Mouse (Mus musculus) CH12.LX (cell line): Measurements from ENCODE around the gene Klhl9. TPM values are rescaled to one million over a fixed set of nuclear protein-coding genes. Genes with fewer than 3 reads are reported as not detected.

Experiments
- DNase-seq: peaks from one replicate; pipeline ENCODE4 v3.0.0-alpha.2; 2013; ENCODE audit errors: extremely low read depth
- H3K27ac ChIP-seq: 2 replicates; pipeline ENCODE4 v1.5.1; 2012; ENCODE audit warnings: low read depth, mild to moderate bottlenecking, control low read depth, moderate library complexity; ENCODE audit not compliant: insufficient read depth
- H3K27me3 ChIP-seq: replicated peaks from 2 replicates; pipeline ENCODE3; 2012; ENCODE audit warnings: inconsistent platforms
- H3K36me3 ChIP-seq, 2 experiments: replicated peaks in 1 of 2; 2 replicates each; pipeline versions ENCODE3 to v1.6.1; 2012; ENCODE audit warnings: inconsistent platforms in 1 of 2, low read length in 1 of 2, mild to moderate bottlenecking in 1 of 2, mixed read lengths in 1 of 2, moderate library complexity in 1 of 2; ENCODE audit not compliant: control insufficient read depth in 1 of 2, insufficient read depth in 1 of 2
- H3K4me1 ChIP-seq, 2 experiments: 2 replicates each; pipeline ENCODE4 v1.6.1; 2012; ENCODE audit warnings: inconsistent platforms in 1 of 2, moderate library complexity in 1 of 2; ENCODE audit not compliant: insufficient read depth in 2 of 2, control insufficient read depth in 1 of 2
- H3K4me2 ChIP-seq: 2 replicates; pipeline ENCODE4 v1.6.1; 2012; ENCODE audit warnings: low read depth, mild to moderate bottlenecking, control low read depth; ENCODE audit not compliant: poor library complexity, insufficient read depth, severe bottlenecking
- H3K4me3 ChIP-seq, 3 experiments: fragments of 150-350 bp in 1 of 3; sonication (generic) in 1 of 3; replicated peaks in 1 of 3; 2 replicates each; pipeline versions ENCODE3 to v1.5.1; 2011 to 2012; ENCODE audit warnings: low read depth in 2 of 3, low read length in 2 of 3, mild to moderate bottlenecking in 2 of 3, moderate library complexity in 2 of 3, control low read depth in 1 of 3, improper control_type of control experiment in 1 of 3, inconsistent platforms in 1 of 3, mixed read lengths in 1 of 3; ENCODE audit not compliant: poor library complexity in 1 of 3
- H3K79me2 ChIP-seq: replicated peaks from 2 replicates; pipeline ENCODE4 v1.6.1; 2012; ENCODE audit warnings: mild to moderate bottlenecking, moderate library complexity; ENCODE audit not compliant: control insufficient read depth, poor library complexity, insufficient read depth, severe bottlenecking; ENCODE audit errors: extremely low read depth
- H3K9ac ChIP-seq: 2 replicates; pipeline ENCODE4 v1.6.1; 2012; ENCODE audit warnings: low read depth, mild to moderate bottlenecking, control low read depth, moderate library complexity; ENCODE audit not compliant: insufficient read depth
- H3K9me3 ChIP-seq: replicated peaks from 2 replicates; pipeline ENCODE3; 2012; ENCODE audit warnings: low read length, inconsistent platforms, mixed read lengths
- CHD1 ChIP-seq: IDR thresholded peaks from 2 replicates; pipeline ENCODE4 v1.6.1; 2012; ENCODE audit warnings: low read depth, low read length, improper control_type of control experiment, inconsistent platforms
- CHD2 ChIP-seq: IDR thresholded peaks from 2 replicates; pipeline ENCODE4 v1.6.1; 2011; ENCODE audit warnings: low read length, improper control_type of control experiment
- CTCF ChIP-seq, 2 experiments: IDR thresholded peaks in 1 of 2; conservative IDR thresholded peaks in 1 of 2; 2 replicates each; pipeline ENCODE4 v1.5.1; 2011 to 2012; ENCODE audit warnings: low read depth in 2 of 2, low read length in 2 of 2, improper control_type of control experiment in 1 of 2, inconsistent platforms in 1 of 2, mild to moderate bottlenecking in 1 of 2, moderate library complexity in 1 of 2
- ELF1 ChIP-seq: IDR thresholded peaks from 2 replicates; pipeline ENCODE4 v1.6.1; 2014; ENCODE audit warnings: low read depth, mild to moderate bottlenecking, inconsistent platforms, low read length, improper control_type of control experiment
- EP300 ChIP-seq: IDR thresholded peaks from 2 replicates; pipeline ENCODE4 v1.6.1; 2011; ENCODE audit warnings: low read length, improper control_type of control experiment
- ETS1 ChIP-seq: conservative IDR thresholded peaks from 2 replicates; pipeline ENCODE4 v1.6.1; 2012; ENCODE audit warnings: low read depth, mild to moderate bottlenecking, inconsistent platforms, low read length, improper control_type of control experiment, moderate library complexity
- GABPA ChIP-seq: IDR thresholded peaks from 2 replicates; pipeline ENCODE4 v1.6.1; 2012; ENCODE audit warnings: low read depth, low read length, improper control_type of control experiment, inconsistent platforms; ENCODE audit not compliant: insufficient replicate concordance
- IRF4 ChIP-seq: IDR thresholded peaks from 2 replicates; pipeline ENCODE4 v1.6.1; 2014; ENCODE audit warnings: low read depth, mild to moderate bottlenecking, inconsistent platforms, low read length, improper control_type of control experiment
- JUN ChIP-seq: IDR thresholded peaks from 2 replicates; pipeline ENCODE4 v1.6.1; 2011; ENCODE audit warnings: low read depth, mild to moderate bottlenecking, low read length, improper control_type of control experiment, moderate library complexity; ENCODE audit not compliant: insufficient read depth
- KAT2A ChIP-seq: IDR thresholded peaks from 2 replicates; pipeline ENCODE4 v1.6.1; 2012; ENCODE audit warnings: low read length, improper control_type of control experiment, inconsistent platforms; ENCODE audit not compliant: insufficient replicate concordance
- MEF2A ChIP-seq: IDR thresholded peaks from 2 replicates; pipeline ENCODE4 v1.6.1; 2014; ENCODE audit warnings: low read depth, mild to moderate bottlenecking, inconsistent platforms, low read length, improper control_type of control experiment, borderline replicate concordance
- MXI1 ChIP-seq: IDR thresholded peaks from 2 replicates; pipeline ENCODE4 v1.6.1; 2011; ENCODE audit warnings: mild to moderate bottlenecking, low read depth, low read length, improper control_type of control experiment
- NELFE ChIP-seq: IDR thresholded peaks from 2 replicates; pipeline ENCODE4 v1.6.1; 2011; ENCODE audit warnings: low read depth, low read length, improper control_type of control experiment
- NRF1 ChIP-seq: IDR thresholded peaks from 2 replicates; pipeline ENCODE4 v1.6.1; 2014; ENCODE audit warnings: low read depth, mild to moderate bottlenecking, inconsistent platforms, low read length, improper control_type of control experiment, moderate library complexity
- PAX5 ChIP-seq: IDR thresholded peaks from 2 replicates; pipeline ENCODE4 v1.6.1; 2012; ENCODE audit warnings: low read length, inconsistent platforms, mixed read lengths
- RCOR1 ChIP-seq: conservative IDR thresholded peaks from 2 replicates; pipeline ENCODE4 v1.6.1; 2012; ENCODE audit warnings: low read depth, mild to moderate bottlenecking, inconsistent platforms, low read length, improper control_type of control experiment
- SIN3A ChIP-seq: IDR thresholded peaks from 2 replicates; pipeline ENCODE4 v1.6.1; 2012; ENCODE audit warnings: low read length, improper control_type of control experiment, inconsistent platforms
- UBTF ChIP-seq: IDR thresholded peaks from 2 replicates; pipeline ENCODE4 v1.6.1; 2012; ENCODE audit warnings: low read depth, mild to moderate bottlenecking, inconsistent platforms, low read length, improper control_type of control experiment, moderate library complexity
- USF2 ChIP-seq: conservative IDR thresholded peaks from 2 replicates; pipeline ENCODE4 v1.6.1; 2011; ENCODE audit warnings: low read depth, low read length, improper control_type of control experiment
- ZC3H11A ChIP-seq: IDR thresholded peaks from 2 replicates; pipeline ENCODE4 v1.6.1; 2012; ENCODE audit warnings: low read depth, mild to moderate bottlenecking, inconsistent platforms, low read length, improper control_type of control experiment
- ZKSCAN1 ChIP-seq: IDR thresholded peaks from 2 replicates; pipeline ENCODE4 v1.6.1; 2012; ENCODE audit warnings: low read depth, inconsistent platforms, low read length, improper control_type of control experiment, borderline replicate concordance
- ZMIZ1 ChIP-seq: IDR thresholded peaks from 2 replicates; pipeline ENCODE4 v1.6.1; 2012; ENCODE audit warnings: low read depth, mild to moderate bottlenecking, inconsistent platforms, low read length, improper control_type of control experiment
- ZNF384 ChIP-seq: IDR thresholded peaks from 2 replicates; pipeline ENCODE4 v1.6.1; 2012; ENCODE audit warnings: low read depth, low read length, improper control_type of control experiment, inconsistent platforms
- dilution Hi-C: fragments of 300-500 bp; cut with MboI; formaldehyde crosslinking; loops from 2 replicates; pipeline ENCODE4 v1.14.3; 2020; ENCODE audit warnings: low sequenced_read_pairs; ENCODE audit not compliant: extremely low pct_unique_long_range_greater_than_20kb, extremely low pct_ligation_motif_present
- in situ Hi-C: fragments of 300-500 bp; cut with MboI; formaldehyde crosslinking; loops from 3 replicates; pipeline ENCODE4 v1.14.3; 2019; ENCODE audit warnings: low sequenced_read_pairs, low pct_ligation_motif_present, low pct_unique_long_range_greater_than_20kb, mixed read lengths
- polyA plus RNA-seq: library from polyadenylated mRNA; unstranded; fragments of >175 nt; gene quantifications from 2 replicates; pipeline ENCODE4 v1.2.1, GENCODE M21; 2012; ENCODE audit warnings: low read depth; ENCODE audit not compliant: insufficient read length
- total RNA-seq, 2 experiments: library from RNA; depleted of rRNA; stranded (reverse); fragments of 300-350 nt in 1 of 2; fragments of >200 nt in 1 of 2; gene quantifications; 2 replicates each; pipeline ENCODE4 v1.2.3; 2012 to 2014

Klhl9 gene
- total and polyA plus RNA-seq, 3 experiments = 19.1 to 51.6 (median 40.0) TPM

- H3K9ac ChIP-seq = no peak overlapping the region
- in situ Hi-C loops = no loop called here
- H3K4me2 ChIP-seq = no peak overlapping the region
- no peaks in the 10 kb centered on the region for H3K27me3 ChIP-seq
- no peak for DNase-seq
- dilution Hi-C loops = no loop called here
- no peak overlapping the region for H3K4me3 ChIP-seq
- peaks cover 25% of the 10 kb centered on the region for H3K79me2 ChIP-seq
- H3K36me3 ChIP-seq = peaks cover 17 to 45% of the 10 kb centered on the region in 2 experiments
- peaks cover 3 to 16% of the 10 kb centered on the region in 2 experiments for H3K4me1 ChIP-seq
- peaks cover 14% of the 10 kb centered on the region for H3K9me3 ChIP-seq
- TF ChIP-seq SIN3A (no peak), CTCF (conservative IDR thresholded peaks at IDR 0.05 in 1 of 2, IDR thresholded peaks at IDR 0.05 in 1 of 2; ENCODE audit: low read depth in 2 of 2, low read length in 2 of 2) (no peak), NELFE (no peak), RCOR1 (no peak), ZMIZ1 (no peak), ZC3H11A (no peak), CHD2 (no peak), CHD1 (no peak), JUN (no peak)
- H3K27ac ChIP-seq = no peak overlapping the region
Observed at GRCm38 (mm10) chr4:88714281-88714680, 8.0 kb downstream of the Klhl9 start.

- no peak for DNase-seq
- Histone ChIP-seq H3K4me1 (peaks cover 2 to 34% of the 10 kb centered on the region in 2 experiments; a peak in 3 of 4 replicates), H3K79me2 (no peaks in the 10 kb centered on the region), H3K27me3 (no peaks in the 10 kb centered on the region), H3K9me3 (no peaks in the 10 kb centered on the region), H3K36me3 (peaks cover 0 to 2% of the 10 kb centered on the region in 2 experiments), H3K27ac (no peak overlapping the region), H3K4me3 (no peak overlapping the region), H3K4me2 (no peak overlapping the region), H3K9ac (no peak overlapping the region)
- in situ Hi-C loops (no loop called here), dilution Hi-C loops (no loop called here)
- TF ChIP-seq NRF1 = no peak
- no peak for TF ChIP-seq MXI1
- 0 out of 2 replicates have a peak, but pooled peaks have one; percentile 23 for TF ChIP-seq MEF2A
- no peak for TF ChIP-seq KAT2A
- no peak for TF ChIP-seq ZNF384
- TF ChIP-seq IRF4 = 0 out of 2 replicates have a peak, but pooled peaks have one; percentile 30
- TF ChIP-seq ZMIZ1 = no peak
- no peak for TF ChIP-seq ZKSCAN1
- TF ChIP-seq CHD1 = no peak
- TF ChIP-seq UBTF = no peak
- TF ChIP-seq ETS1 = no peak
- peak; percentile 61 for TF ChIP-seq EP300
- TF ChIP-seq USF2 = no peak
- TF ChIP-seq CTCF (conservative IDR thresholded peaks at IDR 0.05 in 1 of 2, IDR thresholded peaks at IDR 0.05 in 1 of 2; ENCODE audit: low read depth in 2 of 2, low read length in 2 of 2) = no peak
- TF ChIP-seq CHD2 = no peak
- no peak for TF ChIP-seq GABPA
- no peak for TF ChIP-seq PAX5
- TF ChIP-seq ELF1 = no peak
- TF ChIP-seq SIN3A = no peak
- TF ChIP-seq, all 38 proteins: peak for 3
Observed at GRCm38 (mm10) chr4:88707128-88707826, 15.0 kb downstream of the Klhl9 start.
